Mouse (Mus musculus) small intestine, adult 2 months (tissue): ENCODE results near the gene Rhcg.

Experiments
- CTCF ChIP-seq: fragments of 200-500 bp; IDR thresholded peaks from 2 replicates; pipeline ENCODE4 v1.5.1; 2012; ENCODE audit warnings: low read depth, mild to moderate bottlenecking, control low read depth, inconsistent platforms, low read length, moderate library complexity, mixed read lengths; ENCODE audit not compliant: insufficient replicate concordance, insufficient read length; ENCODE audit errors: extremely low read depth
- POLR2A ChIP-seq: fragments of 200-500 bp; IDR thresholded peaks from 2 replicates; pipeline ENCODE4 v1.6.1; 2012; ENCODE audit warnings: low read depth, mild to moderate bottlenecking, control low read depth, inconsistent platforms, low read length, moderate library complexity

DNA sequence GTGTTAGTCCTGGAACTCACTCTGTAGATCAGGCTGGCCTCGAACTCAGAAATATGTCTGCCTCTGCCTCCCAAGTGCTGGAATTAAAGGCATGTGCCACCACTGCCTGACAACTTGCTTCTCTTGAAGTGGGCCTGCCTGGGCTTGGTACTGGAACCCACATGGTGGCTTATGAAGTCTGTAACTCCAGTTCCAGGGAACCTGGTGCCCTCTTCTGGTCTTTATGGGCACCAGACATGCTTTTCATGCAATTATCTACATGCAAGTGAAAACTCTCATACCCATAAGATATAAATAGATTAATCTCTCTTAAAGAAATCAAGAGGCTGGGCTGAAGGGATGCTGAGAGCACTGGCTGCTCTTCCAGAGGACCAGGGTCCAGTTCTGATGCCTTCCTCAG lies 58.8 kb downstream of the Rhcg start:
- TF ChIP-seq CTCF, result no peak
- no peak for TF ChIP-seq POLR2A
